Mouse (Mus musculus): Measurements from ENCODE around the gene Olfr573-ps1.

- TF ChIP-seq POLR2A (IDR thresholded peaks at IDR 0.05; ENCODE audit: borderline replicate concordance, extremely low read depth, low read depth, low read length), result no peak
- TF ChIP-seq CTCF (IDR thresholded peaks at IDR 0.05; ENCODE audit: insufficient read depth, low read length), result no peak
These were observed 5.8 kb upstream of the Olfr573-ps1 start, which contains the start of gene Olfr574 for GRCm38 (mm10) chr7:102948167-102948566.

Measured in lung, adult 2 months (tissue).